Mouse (Mus musculus) kidney, adult 11 months (tissue): ENCODE measurements at regions not wholly inside any gene's neighbourhood (a gene's known extent, or its start where the extent isn't known, plus 50 kb on each side); places are given as distances from the start of the nearest gene placed in this dataset.
"Not testable (repeated sequence)": the region's sequence is repeated elsewhere in the genome, so short reads cannot be mapped to it uniquely, and the experiment has no call there.

Experiments
- DNase-seq: peaks from one replicate; pipeline ENCODE4 v3.0.0; 2022

DNA sequence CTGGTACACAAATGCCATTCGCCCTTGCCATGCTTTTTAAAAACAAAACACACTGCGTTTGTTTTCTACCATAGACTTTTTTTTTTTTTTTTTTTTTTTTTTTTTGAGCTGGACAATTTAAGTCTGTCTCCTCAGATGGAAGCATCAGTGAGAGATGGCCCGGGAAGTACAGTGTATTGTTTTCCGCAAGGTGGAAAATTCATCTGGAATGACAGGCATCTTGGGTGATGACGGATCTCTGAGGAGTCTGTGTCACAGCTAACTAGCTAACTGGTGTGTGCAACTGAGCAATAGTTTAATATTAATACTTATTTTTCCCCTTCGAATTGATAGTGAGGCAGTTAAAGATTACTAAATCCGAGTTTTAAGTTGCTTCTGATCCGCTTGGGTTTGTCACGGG lies 228.7 kb upstream of the Arglu1 start:
- no peak for DNase-seq

DNA sequence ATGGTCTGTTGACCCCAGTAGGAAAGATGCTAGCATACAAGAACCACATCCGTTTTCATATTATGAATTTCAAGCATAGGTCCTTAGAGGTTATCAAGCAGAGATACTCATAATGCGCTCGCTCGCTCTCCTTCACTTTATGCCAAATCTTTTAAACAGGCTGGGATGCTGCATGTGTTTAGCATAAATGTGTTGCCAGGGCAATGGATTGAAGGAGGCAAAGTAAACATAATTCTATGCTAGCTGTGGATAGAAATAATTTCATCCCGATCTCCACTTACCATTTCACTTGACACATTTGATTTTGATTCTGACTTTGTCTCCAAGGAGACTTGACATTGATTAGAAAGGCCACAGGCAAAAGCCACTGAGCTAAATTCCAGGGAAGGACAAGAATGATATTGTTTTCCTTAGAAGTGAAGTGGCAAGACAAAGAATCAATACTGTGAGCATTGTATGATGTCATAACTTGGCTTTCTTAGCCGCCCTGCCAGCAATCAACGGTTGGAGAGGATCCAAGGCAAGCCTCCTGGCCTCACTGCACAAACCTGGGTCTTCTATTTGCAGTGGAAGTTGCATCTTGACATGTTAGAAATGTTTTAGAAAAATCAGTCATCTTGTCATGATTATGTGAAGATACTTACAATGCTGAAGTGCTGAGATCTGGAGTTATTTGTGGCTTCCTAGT lies 217.3 kb upstream of the Arglu1 start:
- no peak for DNase-seq

DNA sequence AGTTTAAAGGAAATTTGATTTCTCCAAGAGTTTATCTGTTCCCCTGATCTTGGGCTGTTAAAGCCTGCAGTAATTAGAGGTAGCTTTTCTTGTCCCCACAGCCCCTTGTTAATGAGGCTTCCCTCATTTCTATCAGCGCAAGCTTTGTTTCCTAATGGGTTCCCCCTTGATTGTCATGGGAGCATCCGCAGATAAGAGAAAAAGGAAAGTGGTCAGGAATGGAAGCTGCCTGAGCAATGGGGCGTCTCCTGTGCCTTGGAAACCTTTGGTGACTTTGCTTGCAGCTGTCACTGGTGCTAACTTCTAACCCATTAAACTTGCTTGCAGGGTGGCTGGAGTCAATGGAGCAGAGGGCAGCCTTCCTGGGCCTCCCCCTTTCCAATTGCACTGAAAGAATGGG lies 202.7 kb upstream of the Arglu1 start:
- no peak for DNase-seq

DNA sequence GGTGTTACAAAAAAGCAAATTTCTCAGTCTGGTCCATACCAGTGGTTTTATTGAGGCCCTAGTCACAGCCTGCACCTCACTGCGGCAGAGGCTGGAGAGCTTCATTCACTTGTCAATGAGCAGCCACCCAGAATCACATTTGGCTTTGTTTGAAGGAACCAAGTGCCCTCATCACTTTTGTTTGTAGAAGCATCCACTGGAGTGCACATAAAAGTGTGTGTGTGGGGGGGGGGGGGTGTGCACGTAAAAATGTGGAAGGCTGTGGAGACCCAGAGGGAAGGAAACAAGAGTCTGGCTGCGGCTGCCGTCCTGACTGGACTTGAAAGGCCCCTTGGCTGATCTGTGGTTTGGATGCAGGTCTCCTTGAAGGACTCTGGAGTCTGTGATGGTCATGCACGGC lies 187.0 kb upstream of the Arglu1 start:
- DNase-seq: no peak

DNA sequence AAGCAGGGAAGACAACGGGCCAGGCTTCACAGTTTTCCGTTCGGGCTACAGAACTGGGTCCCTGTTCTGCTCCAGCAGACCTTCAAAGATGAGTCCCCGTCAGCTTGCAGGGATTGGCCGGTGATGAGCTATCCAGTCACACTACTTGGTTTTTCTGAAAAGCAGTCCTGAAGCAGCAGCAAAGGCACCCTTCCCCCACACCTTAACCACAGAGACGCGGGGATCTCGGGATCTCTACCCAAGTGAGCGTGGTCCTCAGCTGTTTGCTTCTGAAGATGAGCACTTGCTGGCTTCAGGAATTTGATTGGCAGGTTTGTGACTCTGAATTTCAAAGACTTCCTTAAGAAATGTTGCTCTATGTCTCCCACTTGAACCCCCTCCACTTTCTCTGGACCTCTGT lies 186.6 kb upstream of the Arglu1 start:
- no peak for DNase-seq

DNA sequence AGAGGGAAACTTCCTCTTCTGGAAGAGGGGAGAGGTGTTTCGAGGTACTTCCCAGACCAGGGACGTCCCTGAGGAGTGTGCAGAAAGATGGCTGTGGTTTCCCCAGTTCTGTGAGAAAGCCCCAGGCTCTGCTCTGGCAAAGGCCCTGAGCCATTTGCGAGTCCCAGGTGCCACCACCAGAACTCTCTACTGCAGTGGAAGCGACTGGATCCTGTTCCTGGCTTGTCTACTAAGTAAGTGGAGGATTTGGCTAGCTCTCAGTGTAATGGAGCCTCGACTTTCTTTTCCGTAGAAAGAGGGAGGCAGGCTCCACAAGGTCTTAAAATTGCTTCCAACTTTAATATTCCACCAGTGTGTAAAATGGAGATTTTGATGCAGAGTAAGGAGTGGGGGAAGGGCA lies 186.1 kb upstream of the Arglu1 start:
- DNase-seq: no peak

DNA sequence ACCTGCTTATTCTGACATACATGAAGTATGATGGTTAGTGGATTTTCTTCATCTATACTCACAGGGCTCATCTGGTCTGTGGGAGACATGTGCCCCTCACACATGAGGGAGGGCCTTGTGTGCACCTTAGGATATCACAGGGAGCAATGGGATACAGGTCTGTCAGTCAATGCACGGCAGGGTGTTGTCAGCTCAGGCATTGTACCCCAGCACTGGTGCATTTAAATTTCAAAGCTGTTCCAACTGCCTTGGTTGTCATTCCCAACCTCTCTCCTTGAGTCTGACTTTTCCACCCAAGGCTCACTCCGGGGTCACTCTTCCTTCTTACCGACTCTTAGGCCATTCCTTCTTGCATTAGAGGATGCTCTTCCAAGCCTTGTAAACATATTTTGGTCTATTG lies 181.6 kb upstream of the Arglu1 start:
- no peak for DNase-seq

DNA sequence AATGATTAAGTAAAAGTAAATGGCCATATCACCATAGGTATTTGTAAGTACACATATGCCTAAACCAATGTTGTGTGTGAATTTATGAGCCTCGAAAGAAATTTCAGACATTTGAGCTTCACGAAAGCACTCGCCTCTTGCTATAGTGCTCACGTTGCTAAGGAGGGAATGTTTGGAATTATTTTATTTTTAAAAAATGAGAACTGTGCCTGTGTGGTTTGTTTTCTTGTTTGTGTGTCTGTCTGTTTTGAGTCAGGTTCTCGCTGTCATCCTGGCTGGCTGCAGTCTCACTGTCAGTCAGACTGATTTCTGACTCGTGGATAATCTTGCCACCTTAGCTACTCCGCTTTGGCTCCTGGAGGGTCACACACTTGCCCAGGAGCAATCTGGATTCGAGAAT lies 180.7 kb upstream of the Arglu1 start:
- no peak for DNase-seq

DNA sequence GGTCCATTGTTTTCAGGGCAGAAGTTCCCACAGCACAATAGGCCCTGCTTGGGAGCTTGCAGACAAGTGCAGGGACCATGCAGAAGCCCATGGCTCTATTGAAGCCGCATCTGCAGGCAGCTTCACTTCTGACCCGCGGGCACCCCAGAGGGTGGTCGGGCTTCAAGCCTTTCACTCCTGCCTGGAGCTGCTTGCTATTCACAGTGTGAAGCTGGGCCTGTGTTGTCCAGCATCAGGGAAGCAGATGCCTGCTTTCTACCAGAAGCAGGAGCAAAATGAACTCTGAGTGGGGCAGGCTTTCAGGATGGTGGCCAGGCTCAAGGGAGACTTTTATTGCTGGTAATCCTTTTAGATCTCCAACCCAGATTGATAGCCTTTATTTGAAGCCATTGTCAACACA lies 180.2 kb upstream of the Arglu1 start:
- no peak for DNase-seq

DNA sequence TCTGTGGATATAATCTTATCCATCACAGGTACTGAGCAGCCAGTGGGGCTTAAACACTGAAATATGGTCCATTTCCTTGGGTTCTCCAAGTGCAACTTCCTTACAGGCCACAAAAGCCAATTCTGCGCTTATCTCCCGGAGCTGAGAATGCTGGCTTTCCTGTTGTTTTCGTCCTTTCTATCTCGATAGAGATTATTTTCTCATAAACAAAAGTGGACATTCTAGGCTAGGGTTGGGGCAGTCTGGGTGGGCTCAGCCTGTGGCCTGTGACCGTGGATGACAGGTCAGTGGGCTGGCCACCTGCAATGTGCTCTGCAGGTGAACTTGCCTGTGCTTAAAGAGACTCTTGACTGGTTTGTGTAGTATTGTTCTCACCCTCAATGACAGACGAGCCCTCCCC lies 179.0 kb upstream of the Arglu1 start:
- DNase-seq: no peak

DNA sequence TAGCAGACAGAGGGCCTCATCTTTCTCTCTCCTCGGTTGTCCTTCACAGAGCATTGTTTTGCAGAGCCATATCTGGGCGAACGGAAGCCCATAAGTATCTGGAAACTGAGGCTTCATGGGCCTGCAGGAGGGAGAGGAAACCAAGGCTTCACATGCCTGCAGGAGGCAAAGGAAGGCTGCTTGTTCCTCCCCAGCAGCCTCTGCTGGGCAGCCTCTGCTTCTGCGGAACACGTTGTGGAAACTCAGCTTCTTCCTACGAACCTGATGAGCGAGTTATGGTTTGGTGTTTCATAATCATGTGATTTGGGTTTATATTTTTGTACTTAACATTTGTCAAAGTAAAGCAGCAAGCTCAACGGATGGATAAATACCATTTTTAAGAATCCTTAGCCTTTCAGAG lies 177.6 kb upstream of the Arglu1 start:
- DNase-seq: no peak

DNA sequence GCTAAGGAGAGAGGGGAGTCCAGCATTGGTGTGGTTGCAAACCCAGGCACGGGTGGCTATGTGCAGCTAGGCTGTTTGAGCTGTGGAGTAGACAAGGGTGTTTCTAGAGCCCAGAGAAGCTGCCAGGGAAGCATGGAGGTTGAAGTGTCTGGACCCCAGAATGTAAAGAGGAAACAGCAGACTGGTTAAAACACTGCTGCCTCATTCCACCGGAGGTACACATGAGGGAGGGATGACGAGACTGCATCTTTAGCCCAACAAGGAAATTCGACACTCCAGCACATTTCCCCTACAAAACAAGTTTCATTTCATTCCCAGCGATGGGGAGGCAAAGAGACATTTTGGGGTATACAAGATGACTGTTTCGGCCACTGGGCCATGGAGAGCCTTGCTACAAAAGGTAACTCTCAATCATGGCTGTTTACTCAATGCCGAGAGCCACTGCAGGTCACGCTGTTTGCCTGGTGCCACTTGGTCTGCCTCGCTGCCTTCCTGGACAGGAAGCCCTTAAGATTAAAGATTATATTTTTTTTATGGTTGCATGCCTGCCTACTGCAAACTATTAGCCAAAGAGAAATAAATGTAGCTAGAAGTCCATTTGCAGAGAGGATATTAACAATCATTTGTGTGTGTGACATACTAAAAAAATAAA lies 176.9 kb upstream of the Arglu1 start:
- peak; percentile 8 for DNase-seq

DNA sequence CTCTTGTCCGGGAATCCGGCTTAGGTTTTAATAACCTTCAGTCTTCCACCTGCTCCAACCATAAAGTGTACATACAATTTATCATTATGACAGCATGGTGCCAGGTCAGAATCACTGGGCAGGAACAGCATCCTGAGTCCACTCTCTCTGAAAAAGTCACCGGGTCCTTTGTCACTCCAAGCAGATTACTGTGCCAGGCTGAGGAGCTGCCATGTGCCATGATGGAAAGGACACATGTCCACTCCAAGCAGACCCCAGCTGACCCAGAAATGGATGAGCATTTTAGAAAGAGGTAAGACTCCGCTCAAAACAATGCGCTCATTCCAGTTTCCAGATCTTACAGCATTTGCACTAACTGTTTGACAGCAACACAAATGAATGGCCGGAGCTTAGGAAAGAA lies 172.4 kb upstream of the Arglu1 start:
- DNase-seq: no peak

DNA sequence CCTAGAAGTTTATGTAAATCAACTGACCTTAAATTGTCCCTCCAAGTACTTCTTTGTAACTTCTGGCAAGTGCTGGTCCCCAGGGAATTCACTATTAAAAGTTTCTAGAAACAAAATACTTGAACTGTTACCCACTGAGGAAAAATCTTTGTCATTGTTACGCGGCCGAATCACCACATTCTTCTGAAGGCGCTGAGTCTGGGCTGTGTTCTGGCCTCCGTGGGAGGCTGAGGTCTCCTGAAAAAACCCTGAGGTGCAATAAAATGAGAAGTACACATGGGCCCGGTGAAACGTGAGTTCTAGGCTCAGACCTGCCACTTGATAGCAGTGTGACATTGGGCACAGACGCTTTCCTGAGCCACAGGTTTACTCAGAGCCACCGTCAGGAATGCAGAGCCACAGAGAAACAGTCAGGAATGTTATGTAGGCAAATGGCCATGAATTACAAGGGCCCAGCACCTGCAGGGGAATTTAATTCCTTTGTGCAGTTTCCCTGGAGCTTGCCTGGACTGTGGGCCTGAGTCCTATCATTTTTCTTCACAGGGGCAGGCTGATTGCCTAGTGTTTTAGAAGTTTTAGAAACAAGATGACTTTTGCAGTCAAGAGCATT lies 171.1 kb upstream of the Arglu1 start:
- DNase-seq: no peak

DNA sequence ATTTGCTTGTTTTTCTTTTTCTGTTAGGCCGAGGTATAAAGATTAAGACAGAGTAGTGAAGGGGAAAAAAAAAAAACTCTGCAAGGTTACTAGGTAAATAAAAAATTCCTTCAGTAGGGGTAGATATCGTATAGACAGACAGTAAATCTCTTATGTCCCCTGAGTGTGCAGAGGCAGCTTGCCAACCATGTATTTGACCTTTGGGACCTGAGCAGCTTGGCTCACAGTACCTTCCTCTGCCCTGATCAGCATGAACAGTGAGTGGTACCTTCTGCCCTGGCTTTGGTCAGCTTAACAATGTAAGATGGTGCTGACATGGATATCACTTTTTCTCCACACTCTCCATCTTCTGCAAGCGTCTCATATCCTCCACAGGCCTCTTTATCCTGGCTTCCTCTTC lies 168.3 kb upstream of the Arglu1 start:
- no peak for DNase-seq

DNA sequence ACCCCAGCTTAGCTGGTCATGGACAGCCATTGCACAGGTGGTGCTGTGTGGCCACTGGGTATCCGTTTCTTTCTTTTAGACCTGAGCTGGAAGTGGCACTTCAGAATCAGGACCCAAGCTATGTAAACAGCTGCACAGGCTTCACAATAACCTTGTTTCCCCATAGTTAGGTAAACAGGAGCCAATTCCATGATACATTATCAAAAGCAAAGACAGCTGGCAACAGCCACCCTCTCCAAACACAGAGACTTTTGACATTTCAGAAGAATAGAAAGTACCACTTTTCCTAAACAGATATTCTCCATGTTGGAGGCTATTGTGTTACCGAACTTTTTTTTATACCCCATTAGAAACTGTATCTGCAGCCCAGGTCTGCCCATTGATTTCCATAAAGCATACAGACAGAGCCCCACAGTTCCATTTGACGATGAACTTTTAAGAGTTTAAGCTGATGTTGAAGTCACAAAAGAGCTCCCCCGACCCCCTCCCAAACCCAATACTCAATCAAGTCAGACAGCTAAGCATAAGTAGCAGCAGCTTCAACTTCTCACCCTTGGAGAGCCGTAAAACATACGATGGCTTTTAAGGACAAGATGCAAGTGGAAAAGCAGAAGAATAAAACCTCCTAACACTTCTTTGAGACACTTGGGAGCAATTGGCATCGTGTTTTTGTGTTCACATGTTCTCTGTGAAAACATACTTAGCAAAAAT lies 162.5 kb upstream of the Arglu1 start:
- DNase-seq: no peak

DNA sequence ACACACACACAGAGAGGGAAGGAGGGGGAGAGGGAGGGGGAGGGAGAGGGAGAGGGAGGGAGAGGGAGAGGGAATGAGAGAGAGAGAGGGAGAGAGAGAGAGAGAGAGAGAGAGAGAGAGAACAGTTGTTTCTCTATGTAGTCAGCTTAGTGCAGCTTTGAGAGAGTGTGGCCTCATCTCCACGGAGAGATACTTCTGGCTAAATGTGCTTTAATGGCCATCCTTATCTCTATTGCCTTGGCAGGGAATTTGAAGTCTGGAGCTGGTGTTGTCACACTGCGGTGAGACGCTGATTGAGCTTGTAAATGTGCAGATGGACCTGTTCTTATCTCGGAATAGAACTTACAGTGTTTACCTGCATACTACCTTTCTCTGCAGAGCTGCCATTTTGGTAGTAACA lies 160.9 kb upstream of the Arglu1 start:
- DNase-seq: no peak

DNA sequence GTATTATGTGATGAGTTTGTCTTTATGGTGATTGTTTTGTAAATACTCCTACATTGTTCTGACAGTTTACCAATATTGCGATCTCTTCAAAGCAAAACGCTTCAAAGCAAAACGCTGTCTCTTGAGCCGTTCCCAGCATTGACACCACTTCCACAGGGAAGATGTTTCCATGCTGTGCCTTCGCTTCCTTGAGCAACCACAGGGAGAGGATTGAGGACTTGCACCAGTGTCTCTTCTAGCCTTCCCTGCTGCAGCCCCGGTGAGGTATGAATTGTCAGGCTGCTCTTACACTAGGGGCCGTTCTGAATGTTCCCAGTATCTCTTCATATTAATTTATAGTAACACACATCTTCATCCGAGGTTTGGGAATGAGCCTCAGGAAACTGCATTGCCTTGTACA lies 160.4 kb upstream of the Arglu1 start:
- DNase-seq: no peak

DNA sequence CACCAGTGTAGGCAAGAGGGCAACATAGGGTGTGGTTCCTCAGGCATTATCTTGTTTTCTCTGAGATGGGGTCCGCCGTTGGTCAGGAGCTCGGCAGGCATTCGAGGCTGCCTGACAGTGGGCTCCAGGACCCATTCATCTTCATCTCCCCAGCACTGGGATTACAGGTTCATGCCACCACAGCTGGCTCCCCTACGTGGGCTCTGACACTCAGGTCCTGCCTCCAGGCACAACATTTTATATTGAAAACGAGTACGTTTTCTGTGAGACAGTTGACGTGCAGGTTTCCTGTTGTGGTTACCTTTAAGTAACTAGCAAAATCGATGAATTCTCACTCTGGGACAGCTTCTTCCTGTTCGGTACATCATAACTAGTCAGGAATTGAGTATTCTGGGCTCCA lies 157.3 kb upstream of the Arglu1 start:
- no peak for DNase-seq

DNA sequence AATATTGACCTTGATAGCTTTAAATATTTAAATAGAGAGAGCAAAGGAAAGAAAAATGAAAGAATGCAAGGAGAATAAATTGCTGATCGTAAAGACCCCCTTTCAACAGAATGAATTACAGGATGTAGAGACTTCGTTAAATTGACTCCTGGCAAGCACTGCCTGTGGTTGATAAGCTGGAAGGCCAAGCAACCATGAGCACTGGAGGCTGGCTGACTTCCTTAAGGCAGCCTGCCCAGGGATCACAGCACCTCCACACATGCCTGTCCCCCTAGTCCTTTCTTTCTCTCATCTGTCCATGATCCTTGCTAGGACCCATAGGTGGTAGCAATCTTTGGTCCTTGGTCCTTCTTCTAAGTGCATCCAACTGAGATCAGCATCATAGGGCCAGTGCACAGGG lies 152.0 kb upstream of the Arglu1 start:
- no peak for DNase-seq

DNA sequence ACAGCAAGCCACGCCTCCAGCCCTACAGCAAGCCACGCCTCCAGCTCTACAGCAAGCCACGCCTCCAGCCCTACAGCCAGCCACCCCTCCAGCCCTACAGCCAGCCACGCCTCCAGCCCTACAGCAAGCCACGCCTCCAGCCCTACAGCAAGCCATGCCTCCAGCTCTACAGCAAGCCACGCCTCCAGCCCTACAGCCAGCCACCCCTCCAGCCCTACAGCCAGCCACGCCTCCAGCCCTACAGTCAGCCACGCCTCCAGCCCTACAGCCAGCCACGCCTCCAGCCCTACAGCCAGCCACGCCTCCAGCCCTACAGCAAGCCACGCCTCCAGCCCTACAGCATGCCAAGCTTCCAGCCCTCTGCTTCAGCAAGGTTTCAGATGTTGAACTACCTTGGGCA lies 145.8 kb upstream of the Arglu1 start:
- DNase-seq: not testable (repeated sequence)

DNA sequence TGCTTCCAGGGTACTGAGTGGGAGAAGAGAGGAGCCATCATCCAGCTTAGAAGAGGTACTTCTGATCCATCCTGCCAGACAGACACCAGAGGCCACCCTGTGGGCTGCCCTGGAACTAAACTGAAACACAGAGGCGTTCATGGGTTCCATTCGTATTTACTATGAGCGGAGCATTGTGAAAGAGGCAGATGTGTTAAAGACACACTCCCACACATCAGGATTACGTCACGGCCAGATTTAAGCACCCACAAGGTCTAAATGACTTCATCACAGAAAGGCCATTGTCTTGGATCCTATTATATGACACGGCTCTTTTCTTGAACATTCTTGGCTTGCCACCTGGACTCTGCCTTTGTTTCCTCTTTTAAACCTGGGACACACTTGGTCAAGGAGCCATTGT lies 141.0 kb upstream of the Arglu1 start:
- DNase-seq: no peak

DNA sequence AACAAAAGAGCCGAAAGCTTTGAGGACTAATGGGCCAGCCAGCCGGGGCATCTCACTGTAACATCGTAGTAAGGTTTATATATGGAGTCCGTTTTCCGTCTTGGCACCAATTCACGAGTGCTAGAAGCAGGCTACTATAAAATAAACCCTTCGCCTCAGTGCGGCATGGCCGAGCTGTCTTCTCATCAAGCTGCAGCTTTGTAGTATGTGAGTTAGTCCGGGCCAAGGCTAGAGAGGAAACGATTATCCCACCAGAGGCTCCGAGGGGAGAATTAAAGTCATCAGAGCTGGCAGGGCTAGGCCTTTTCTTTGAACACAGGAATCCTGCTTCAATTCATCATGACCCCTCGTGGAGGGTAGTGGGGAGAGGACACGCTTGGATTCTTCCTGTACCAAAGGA lies 138.9 kb upstream of the Arglu1 start:
- DNase-seq: no peak

DNA sequence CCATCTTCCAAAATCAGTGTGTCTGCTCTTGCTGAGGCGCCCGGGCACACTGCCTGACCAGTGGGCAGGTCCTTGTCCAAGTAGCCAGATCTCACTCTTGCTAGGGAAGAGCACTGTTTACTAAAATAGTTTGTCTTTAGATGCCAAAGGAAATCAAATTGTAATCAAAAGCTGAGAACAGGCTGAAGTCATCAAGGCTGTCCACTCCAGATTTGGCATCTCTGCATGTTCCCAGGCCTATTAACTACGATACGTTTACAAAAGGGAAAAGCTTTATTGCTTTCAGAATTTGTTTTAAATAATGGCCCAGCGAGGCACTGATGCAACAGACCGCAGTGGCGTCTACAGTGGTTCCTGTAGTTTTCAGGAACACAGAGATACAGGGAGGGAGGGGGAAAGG lies 137.2 kb upstream of the Arglu1 start:
- DNase-seq: no peak
